In the genomic region with DNA sequence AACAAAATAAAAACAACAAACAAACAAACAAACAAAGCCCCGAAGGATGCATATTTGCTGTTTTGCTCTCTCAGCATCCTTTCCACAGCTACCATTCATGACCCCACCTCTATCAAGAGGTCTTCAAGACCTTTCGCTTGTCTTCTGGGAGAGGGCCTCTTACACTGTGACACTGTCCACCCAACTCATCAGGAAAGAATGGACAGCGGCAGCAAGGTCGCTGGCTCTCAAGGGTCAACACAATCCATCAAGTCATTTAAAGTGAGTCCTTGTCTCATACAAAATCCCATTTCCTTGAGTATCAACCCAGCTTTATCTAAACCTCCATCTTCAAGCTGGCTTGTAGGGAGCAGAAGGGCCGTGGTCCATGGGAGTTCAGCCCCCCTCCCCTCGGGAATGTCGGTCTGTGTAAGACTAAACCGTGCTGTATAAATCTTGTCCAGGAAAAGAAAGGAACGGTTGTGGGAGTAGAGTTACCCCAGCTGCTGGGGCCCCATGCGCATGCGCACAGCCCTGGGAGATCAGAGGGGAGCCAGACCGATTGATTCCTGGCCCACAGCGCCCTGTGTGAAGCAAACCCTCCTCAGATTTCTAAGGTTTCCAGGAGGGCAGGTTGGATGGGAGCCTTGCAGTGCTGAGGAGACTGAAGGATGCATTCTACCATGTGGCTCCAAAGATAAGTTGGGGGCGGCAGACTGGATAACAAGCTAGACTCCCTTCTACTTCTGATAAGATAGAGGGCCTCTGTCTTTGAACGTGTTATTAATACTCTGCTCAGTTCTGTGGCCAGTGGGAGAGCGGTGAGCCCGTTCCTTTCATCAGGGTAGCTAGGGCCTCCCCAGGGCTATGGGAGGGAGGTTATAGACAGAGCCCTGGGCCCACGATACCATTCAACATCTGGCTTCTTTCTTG, we compare ENCODE assay signal across 8 mouse cellular contexts.
DNase-seq lines count a peak whose midpoint lies in the region; ATAC-seq and TF ChIP-seq lines count a peak whose summit lies in the region.

No protein-coding gene starts in this region.

- no peak overlapping the region for H3K4me3 ChIP-seq in embryonic facial prominence, embryonic 11.5 days (ENCODE audit: low read depth, low read length)
- H3K4me3 ChIP-seq in cerebellum, adult 2 months (replicated peaks; ENCODE audit: insufficient read depth, low read depth, low read length): no peak overlapping the region

- WGBS in embryonic facial prominence, embryonic 11.5 days: 14% methylated on average over 18 of the region's 18 CpGs
- WGBS in cerebellum, adult 2 months: 73% methylated on average over 18 of the region's 18 CpGs

- peak overlapping the region; percentile 19 for H3K4me2 ChIP-seq in embryonic facial prominence, embryonic 11.5 days (ENCODE audit: low read depth, low read length)

- peak overlapping the region; percentile 22 for H3K27ac ChIP-seq in embryonic facial prominence, embryonic 11.5 days (replicated peaks; ENCODE audit: low read depth, low read length)
- H3K27ac ChIP-seq in cerebellum, adult 2 months (ENCODE audit: insufficient read depth, low read length): no peak overlapping the region

- peak overlapping the region; percentile 32; the same call in 1 of the 2 replicates for H3K9ac ChIP-seq in embryonic facial prominence, embryonic 11.5 days (replicated peaks; ENCODE audit: low read length)

- peak; percentile 91 for ATAC-seq in embryonic facial prominence, embryonic 11.5 days (replicated peaks; ENCODE audit: insufficient number of reproducible peaks, low FRiP score, low TSS enrichment, low read depth)

- no peaks in the 10 kb centered on the region for H3K27me3 ChIP-seq in embryonic facial prominence, embryonic 11.5 days (ENCODE audit: control insufficient read depth, insufficient read depth, low read length)
- H3K27me3 ChIP-seq in cerebellum, adult 2 months (ENCODE audit: control insufficient read depth, insufficient read depth, low read length): no peaks in the 10 kb centered on the region

- DNase-seq in ZHBTc4 (ENCODE audit: low read depth, low spot score): peak; percentile 11
- DNase-seq in embryonic facial prominence, embryonic 11.5 days (ENCODE audit: low spot score): peak; percentile 94
- peak; percentile 63 to 73 for DNase-seq in heart, postnatal 10 days
- peak; percentile 89 to 93 for DNase-seq in kidney, postnatal 4 days
- DNase-seq in mesoderm, embryonic 11.5 days (ENCODE audit: low read depth, low spot score): peak; percentile 97
- peak; percentile 57 for DNase-seq in yolk sac, embryonic 10.5 days (ENCODE audit: low spot score)
- no peak for DNase-seq in cerebellum, adult 18-20 months
- no peak for DNase-seq in cerebellum, adult 2 months

- no peaks in the 10 kb centered on the region for H3K9me3 ChIP-seq in embryonic facial prominence, embryonic 11.5 days (replicated peaks; ENCODE audit: control insufficient read depth, low read length)

- no peak for TF ChIP-seq POLR2A in cerebellum, adult 2 months (IDR thresholded peaks at IDR 0.05; ENCODE audit: borderline replicate concordance, insufficient read depth, low read length)

- intact Hi-C loops in heart, postnatal 10 days (cut with DNase I): loop anchor here (5.0 kb wide), 3 partner anchors 45 to 580 kb away; no protein-coding TSS in a partner anchor

- no peaks in the 10 kb centered on the region for H3K4me1 ChIP-seq in embryonic facial prominence, embryonic 11.5 days (ENCODE audit: control insufficient read depth, insufficient read depth, low read length)
- no peaks in the 10 kb centered on the region for H3K4me1 ChIP-seq in cerebellum, adult 2 months (ENCODE audit: control insufficient read depth, insufficient read depth, low read length)

- no peaks in the 10 kb centered on the region for H3K36me3 ChIP-seq in embryonic facial prominence, embryonic 11.5 days (replicated peaks; ENCODE audit: control insufficient read depth, insufficient read depth, low read depth, low read length)

- TF ChIP-seq CTCF in cerebellum, adult 2 months (IDR thresholded peaks at IDR 0.05; ENCODE audit: borderline replicate concordance, insufficient read depth, low read depth, low read length): no peak

Comparison
In these comparisons a context has a peak if more than half of its experiments do, and no peak if none do; other contexts are left out.
1. DNase-seq: peak in ZHBTc4 (single experiment), embryonic facial prominence, embryonic 11.5 days (single experiment), heart, postnatal 10 days (2 of 2), kidney, postnatal 4 days (2 of 2), mesoderm, embryonic 11.5 days (single experiment) and yolk sac, embryonic 10.5 days (single experiment); none in cerebellum, adult 18-20 months (0 of 2) and cerebellum, adult 2 months (0 of 2).